Comparison of ENCODE assay signal across 10 mouse cellular contexts in genomic region chr11:104346931-104347330, GRCm38 (mm10).
A peak's percentile ranks its signal among the peaks of the same experiment; 100 is the strongest.
DNase-seq lines count a peak whose midpoint lies in the region; ATAC-seq lines count a peak whose summit lies in the region.
"Had no signal": no experiment of that assay in that cellular context is flagged by ENCODE, and none has a peak within 500 bp of the region (broad histone marks: within the 10 kb centered on the region; RNA-seq: fewer than 3 reads in every experiment).

No protein-coding gene starts in this region.

- no peak for ATAC-seq in neural tube, embryonic 15.5 days (ENCODE audit: low FRiP score)
- ATAC-seq in hindbrain, embryonic 14.5 days (ENCODE audit: low FRiP score): no peak
- ATAC-seq: forebrain, embryonic 16.5 days had no signal

- H3K36me3 ChIP-seq in neural tube, embryonic 15.5 days: peaks cover 54% of the 10 kb centered on the region
- H3K36me3 ChIP-seq in hindbrain, embryonic 14.5 days (replicated peaks; ENCODE audit: control insufficient read depth, insufficient read depth): peaks cover 80% of the 10 kb centered on the region

- peak; percentile 16 for DNase-seq in heart, adult 8-10 months (ENCODE audit: low spot score)
- no peak for DNase-seq in heart, postnatal 25 days (ENCODE audit: low spot score)
- DNase-seq in 416B (ENCODE audit: low read depth): peak; percentile 38
- DNase-seq in ES-CJ7 (ENCODE audit: low read depth, low spot score): peak; percentile 47
- DNase-seq in induced T-regulatory cell, adult 2 months (ENCODE audit: low read depth): peak; percentile 60
- DNase-seq in left cerebral cortex, adult 18-20 months (ENCODE audit: low spot score in 2 of 2): no peak
- no peak for DNase-seq in hindbrain, embryonic 14.5 days (ENCODE audit: low spot score)

- H3K4me1 ChIP-seq in neural tube, embryonic 15.5 days: no peaks in the 10 kb centered on the region
- H3K4me1 ChIP-seq in hindbrain, embryonic 14.5 days (replicated peaks; ENCODE audit: control insufficient read depth, insufficient read depth, low read length): no peaks in the 10 kb centered on the region
- H3K4me1 ChIP-seq: lung, embryonic 15.5 days had no signal

- no peaks in the 10 kb centered on the region for H3K9me3 ChIP-seq in neural tube, embryonic 15.5 days (replicated peaks)
- no peaks in the 10 kb centered on the region for H3K9me3 ChIP-seq in hindbrain, embryonic 14.5 days (ENCODE audit: control insufficient read depth, low read length)
- H3K9me3 ChIP-seq: lung, embryonic 15.5 days had no signal

- H3K27ac ChIP-seq in neural tube, embryonic 15.5 days (replicated peaks): no peak overlapping the region
- no peak overlapping the region for H3K27ac ChIP-seq in hindbrain, embryonic 14.5 days
- H3K27ac ChIP-seq: lung, embryonic 15.5 days had no signal

- H3K27me3 ChIP-seq in neural tube, embryonic 15.5 days (replicated peaks): no peaks in the 10 kb centered on the region
- no peaks in the 10 kb centered on the region for H3K27me3 ChIP-seq in hindbrain, embryonic 14.5 days (ENCODE audit: control insufficient read depth, insufficient read depth, low read length)
- H3K27me3 ChIP-seq: lung, embryonic 15.5 days had no signal

- no peak overlapping the region for H3K4me3 ChIP-seq in neural tube, embryonic 15.5 days (replicated peaks)
- no peak overlapping the region for H3K4me3 ChIP-seq in hindbrain, embryonic 14.5 days (replicated peaks; ENCODE audit: low read length)
- H3K4me3 ChIP-seq: lung, embryonic 15.5 days had no signal

- no peak overlapping the region for H3K9ac ChIP-seq in neural tube, embryonic 15.5 days (replicated peaks)
- no peak overlapping the region for H3K9ac ChIP-seq in hindbrain, embryonic 14.5 days
- H3K9ac ChIP-seq: lung, embryonic 15.5 days had no signal

- intact Hi-C loops in heart, postnatal 25 days (cut with DNase I): loop anchor here (2.0 kb wide), 1 partner anchor 114 kb away; no protein-coding TSS in a partner anchor

- H3K4me2 ChIP-seq in neural tube, embryonic 15.5 days: no peak overlapping the region
- H3K4me2 ChIP-seq in hindbrain, embryonic 14.5 days (replicated peaks): no peak overlapping the region
- H3K4me2 ChIP-seq: lung, embryonic 15.5 days had no signal

- 55% methylated on average over 3 of the region's 3 CpGs for WGBS in neural tube, embryonic 15.5 days
- 64% methylated on average over 3 of the region's 3 CpGs for WGBS in hindbrain, embryonic 14.5 days

Comparison
In these comparisons a context has a peak if more than half of its experiments do, and no peak if none do; other contexts are left out.
1. DNase-seq: peak in heart, adult 8-10 months (single experiment), 416B (single experiment), ES-CJ7 (single experiment) and induced T-regulatory cell, adult 2 months (single experiment); none in heart, postnatal 25 days (single experiment), left cerebral cortex, adult 18-20 months (0 of 2) and hindbrain, embryonic 14.5 days (single experiment).